Mouse (Mus musculus) large intestine, adult 2 months (tissue): Measurements from ENCODE around the gene Sit1. TPM values are rescaled to one million over a fixed set of nuclear protein-coding genes. Genes with fewer than 3 reads are reported as not detected.

ENCODE experiments used
- DNase-seq: peaks from one replicate; pipeline ENCODE4 v3.0.0-alpha.2; 2012; ENCODE audit warnings: low read depth, low spot score
- WGBS: fragments of 180-500 bp; shearing (Covaris S2); methylation state at CpG from one replicate; pipeline ENCODE4 v1.1.7; 2018; 5-methylcytosine and 5-hydroxymethylcytosine counted together
- polyA plus RNA-seq: library from polyadenylated mRNA; depleted of rRNA; stranded (reverse); fragments of >200 nt; gene quantifications from 2 replicates; pipeline ENCODE4 v1.2.3, GENCODE M21; 2012; rRNA removed

Sit1 gene
- polyA plus RNA-seq: 1.7 and 1.8 TPM in 2 replicates

GRCm38 (mm10) chr4:43483535-43484091, at the start of gene Sit1:
Gene Sit1 (minus strand): TSS chr4:43483734.
- no peak for DNase-seq
- 63% methylated on average over 12 of the region's 12 CpGs for WGBS

- WGBS: 86% methylated on average over 9 of the region's 9 CpGs
- no peak for DNase-seq
These were observed 49.7 kb upstream of the Sit1 start for GRCm38 (mm10) chr4:43533270-43533669.

DNA sequence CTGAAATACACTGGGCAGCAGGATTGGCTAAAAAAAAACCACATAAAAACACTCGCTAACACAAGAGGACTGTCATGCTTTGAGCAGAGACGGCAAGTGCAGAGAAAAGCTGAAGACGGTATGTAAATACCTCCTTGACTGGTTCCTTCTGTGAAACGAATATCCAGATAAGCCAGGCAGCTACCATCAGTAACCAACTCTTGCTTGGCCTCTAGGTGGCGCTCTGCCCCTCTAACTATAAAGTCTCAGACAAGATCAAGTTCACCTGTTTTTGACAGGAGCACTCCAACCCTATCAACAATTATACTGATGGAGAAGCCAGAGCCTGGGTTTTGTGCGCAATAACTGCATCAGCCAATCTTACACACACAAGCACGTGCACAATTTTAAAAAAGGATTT, 47.0 kb upstream of the Sit1 start:
- 16% methylated on average over 7 of the region's 7 CpGs for WGBS
- no peak for DNase-seq

GRCm38 (mm10) chr4:43530081-43530501, 46.6 kb upstream of the Sit1 start:
- 53% methylated on average over 8 of the region's 8 CpGs for WGBS
- no peak for DNase-seq

GRCm38 (mm10) chr4:43528487-43528886, 45.0 kb upstream of the Sit1 start:
- 75% methylated on average over 9 of the region's 9 CpGs for WGBS
- DNase-seq: no peak

DNA sequence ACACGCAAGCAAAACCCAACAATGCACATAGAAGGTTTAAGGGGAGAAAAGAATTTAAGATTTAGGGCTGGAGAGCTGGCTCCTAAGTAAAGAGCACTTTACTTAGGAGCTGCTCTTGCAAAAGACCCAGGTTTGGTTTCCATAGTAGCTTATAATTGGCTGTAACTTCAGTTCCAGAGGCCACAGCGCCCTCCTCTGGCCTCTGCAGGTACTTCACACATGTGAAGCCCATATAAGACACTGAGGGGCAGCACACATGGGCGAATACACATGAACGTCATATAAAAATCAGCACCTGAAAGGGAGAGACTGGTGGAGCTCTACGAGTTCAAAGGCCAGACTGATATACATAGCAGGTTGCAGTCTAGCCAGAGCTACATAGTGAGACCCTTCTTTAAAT, 44.3 kb upstream of the Sit1 start:
- no peak for DNase-seq
- 71% methylated on average over 5 of the region's 5 CpGs for WGBS

- WGBS: 20% methylated on average over 6 of the region's 6 CpGs
- no peak for DNase-seq
These were observed 36.4 kb upstream of the Sit1 start for GRCm38 (mm10) chr4:43519956-43520355.

- DNase-seq: no peak
- 40% methylated on average over 10 of the region's 10 CpGs for WGBS
These were observed 36.0 kb upstream of the Sit1 start for GRCm38 (mm10) chr4:43519551-43519950.

DNA sequence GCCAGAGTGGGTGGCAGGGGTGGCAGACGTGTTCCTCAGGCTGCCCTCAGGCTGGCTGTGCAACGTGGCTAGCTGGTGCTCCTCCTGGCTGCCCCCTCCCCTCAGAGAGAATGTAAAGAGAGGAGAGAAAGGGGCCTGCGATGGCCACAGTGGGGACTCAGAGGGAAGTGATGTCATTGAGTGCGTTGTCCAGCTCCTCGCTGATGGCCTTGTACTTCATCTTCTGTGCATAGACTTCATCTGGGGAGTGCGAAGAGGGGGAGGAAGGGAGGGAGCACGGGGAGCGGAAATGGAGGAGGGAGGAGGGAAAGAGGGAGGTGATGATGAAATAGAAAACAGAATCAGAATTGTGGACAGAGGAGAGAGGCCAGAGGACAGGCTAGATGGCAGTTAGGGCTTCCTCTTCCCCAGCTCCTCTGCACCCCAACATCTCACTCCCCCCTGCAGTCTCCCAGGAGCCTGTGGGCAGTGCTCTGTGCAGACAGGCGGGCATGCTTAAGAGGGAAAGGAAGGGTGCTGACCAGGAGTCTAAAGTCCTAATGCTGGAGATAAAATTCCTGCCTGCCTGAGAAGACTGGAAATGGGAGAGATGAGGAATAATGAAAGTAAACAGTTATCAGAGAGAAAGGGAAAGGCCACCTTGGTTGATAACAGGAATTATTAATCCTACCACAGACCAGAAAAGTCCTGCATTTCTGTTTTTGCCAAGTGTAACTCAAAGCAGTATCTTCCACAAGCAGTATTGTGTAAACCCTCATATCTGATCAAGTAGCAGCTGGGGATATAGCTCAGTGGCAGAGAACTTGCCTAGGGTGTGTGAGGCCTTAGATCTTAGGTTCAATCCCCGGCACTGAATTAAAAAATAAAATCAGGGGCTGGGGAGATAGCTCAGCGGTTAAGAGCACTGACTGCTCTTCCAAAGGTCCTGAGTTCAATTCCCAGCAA, 32.5 kb upstream of the Sit1 start:
- WGBS: 62% methylated on average over 11 of the region's 11 CpGs
- DNase-seq: no peak

DNA sequence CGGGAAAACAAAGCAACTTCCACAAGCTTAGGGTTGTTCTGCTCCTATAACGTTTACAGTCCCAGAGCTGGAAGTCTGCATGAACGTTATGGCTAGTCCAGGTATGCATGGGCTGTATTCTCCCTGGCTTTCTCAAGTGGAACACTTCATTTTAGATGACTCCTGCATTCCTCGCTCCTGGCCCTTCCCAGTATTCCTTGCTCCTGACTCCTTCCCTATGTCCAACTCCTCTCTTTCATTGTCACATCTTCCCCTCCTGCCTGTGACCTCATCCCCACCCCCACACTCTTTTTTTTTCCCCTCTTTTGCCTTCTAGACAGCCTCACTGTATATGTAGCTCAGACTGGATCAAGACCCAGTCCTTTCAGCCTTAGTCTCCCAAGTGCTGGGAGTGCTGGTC, 30.3 kb upstream of the Sit1 start:
- DNase-seq: no peak
- 72% methylated on average over 4 of the region's 4 CpGs for WGBS

DNA sequence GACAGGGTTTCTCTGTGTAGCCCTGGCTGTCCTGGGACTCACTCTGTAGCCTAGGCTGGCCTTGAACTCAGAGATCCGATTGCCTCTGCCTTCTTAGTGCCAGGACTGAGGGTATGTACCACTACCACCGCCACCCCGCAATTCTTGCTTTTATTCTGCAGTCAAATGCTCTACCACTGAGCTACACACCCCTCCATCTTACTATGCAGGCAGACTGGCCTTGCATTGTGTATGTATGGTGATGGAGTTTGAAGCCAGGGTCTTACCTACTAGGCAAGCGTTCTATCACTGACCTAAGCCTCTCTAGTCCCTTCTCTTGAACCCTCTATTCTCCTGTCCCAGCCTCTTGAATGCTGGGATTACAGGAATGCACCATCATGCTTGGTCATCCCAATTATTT, 29.8 kb upstream of the Sit1 start:
- whole genome bisulfite sequencing: 86% methylated on average over 4 of the region's 4 CpGs
- DNase-seq: no peak

GRCm38 (mm10) chr4:43512653-43513052, 29.1 kb upstream of the Sit1 start:
- no peak for DNase-seq
- WGBS: 67% methylated on average over 7 of the region's 7 CpGs

DNA sequence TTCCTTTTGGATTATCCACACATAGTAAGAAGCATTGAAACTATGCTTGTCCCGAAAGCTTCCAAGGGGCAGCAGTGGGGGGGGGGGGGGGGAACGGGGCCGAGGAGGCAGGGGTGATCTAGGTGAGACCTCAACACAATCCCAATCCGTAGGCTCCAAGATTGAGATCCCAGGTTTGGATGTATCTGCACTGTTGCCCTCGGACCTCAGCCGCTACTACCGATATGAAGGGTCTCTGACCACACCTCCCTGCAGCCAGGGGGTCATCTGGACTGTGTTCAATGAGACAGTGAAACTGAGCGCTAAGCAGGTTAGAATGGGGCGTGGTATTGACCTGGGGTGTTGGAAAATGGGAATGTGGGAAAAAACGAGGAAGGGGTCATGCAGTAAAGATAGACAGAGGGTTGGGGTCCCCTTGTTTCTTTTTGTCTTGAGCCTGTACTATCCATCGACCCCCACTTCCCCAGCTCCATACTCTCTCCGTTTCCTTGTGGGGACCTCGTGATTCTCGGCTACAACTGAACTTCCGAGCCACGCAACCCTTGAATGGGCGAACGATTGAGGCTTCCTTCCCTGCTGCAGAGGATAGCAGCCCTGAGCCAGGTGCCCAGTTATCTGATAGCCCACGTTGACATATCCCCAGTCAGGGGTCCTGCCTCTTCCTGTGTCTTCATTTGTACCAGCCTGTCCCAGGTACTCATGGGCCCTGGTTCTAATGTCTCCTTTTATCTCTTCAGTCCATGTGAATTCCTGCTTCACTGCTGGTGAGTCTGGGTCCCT, 28.3 kb upstream of the Sit1 start:
- 75% methylated on average over 19 of the region's 19 CpGs for WGBS
- no peak for DNase-seq

GRCm38 (mm10) chr4:43509109-43509508, 25.6 kb upstream of the Sit1 start:
- DNase-seq: no peak
- WGBS: 16% methylated on average over 9 of the region's 9 CpGs

- DNase-seq: peak; percentile 80
- 2% methylated on average over 13 of the region's 13 CpGs for WGBS
These were observed 25.1 kb upstream of the Sit1 start for GRCm38 (mm10) chr4:43508666-43508997.

DNA sequence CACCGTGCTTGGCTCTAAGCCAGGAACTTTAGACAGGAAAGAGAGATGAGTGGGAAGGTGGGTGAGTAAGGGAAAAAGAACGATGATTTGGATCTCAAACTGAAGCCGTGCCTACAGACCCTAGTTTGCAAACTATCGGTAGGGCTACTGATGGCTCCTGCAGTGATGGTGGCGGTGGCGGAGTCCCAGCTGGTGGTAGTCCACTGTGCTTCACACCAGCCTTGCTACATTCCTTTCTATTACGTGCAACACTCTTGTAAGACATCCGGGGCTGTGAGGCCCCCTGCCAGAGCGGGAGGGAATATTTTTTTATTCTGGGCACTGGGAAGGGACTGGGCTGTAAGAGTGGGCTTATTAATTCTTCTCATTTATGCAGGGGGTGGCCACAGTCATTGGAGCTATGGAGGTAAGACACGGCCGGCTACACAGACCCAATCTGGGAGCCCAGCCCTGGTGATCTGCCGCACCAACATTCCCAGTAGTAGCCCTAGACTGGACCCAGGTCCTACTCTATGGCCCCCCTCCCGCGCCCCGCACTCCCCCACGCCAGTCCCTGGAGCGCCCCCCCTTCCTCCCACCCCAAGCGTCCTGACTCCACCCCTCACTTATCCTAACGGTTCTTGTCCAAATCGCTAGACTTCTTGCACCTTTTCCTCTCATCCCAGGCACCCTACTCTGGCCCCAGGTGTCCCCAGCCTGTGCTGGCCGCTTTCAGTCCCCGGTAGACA, 24.6 kb upstream of the Sit1 start:
- WGBS: 2% methylated on average over 22 of the region's 22 CpGs
- DNase-seq: no peak

GRCm38 (mm10) chr4:43506536-43507185, 23.1 kb upstream of the Sit1 start, which contains the start of gene Car9:
Gene Car9 (plus strand): TSS chr4:43506966.
- DNase-seq: no peak
- 24% methylated on average over 9 of the region's 9 CpGs for WGBS

DNA sequence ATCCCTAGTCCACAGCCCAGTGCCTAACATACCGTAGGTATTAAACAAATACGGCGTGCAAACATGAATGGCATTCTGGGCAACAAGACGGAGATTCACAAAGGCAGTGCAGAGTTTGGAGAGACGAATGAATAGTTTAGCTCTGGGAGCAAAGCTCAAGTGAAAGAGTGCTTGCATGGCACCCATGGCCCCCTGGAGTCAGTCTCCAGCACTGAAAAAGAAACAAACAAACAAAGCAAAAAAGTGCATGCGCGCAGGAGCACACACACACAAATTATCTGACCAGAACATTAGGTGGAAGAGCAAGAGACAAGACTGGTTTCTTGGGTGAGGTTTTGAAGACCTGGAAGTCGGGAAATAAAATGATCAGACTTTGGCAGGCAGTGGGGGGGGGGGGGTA, 22.5 kb upstream of the Sit1 start:
- no peak for DNase-seq

DNA sequence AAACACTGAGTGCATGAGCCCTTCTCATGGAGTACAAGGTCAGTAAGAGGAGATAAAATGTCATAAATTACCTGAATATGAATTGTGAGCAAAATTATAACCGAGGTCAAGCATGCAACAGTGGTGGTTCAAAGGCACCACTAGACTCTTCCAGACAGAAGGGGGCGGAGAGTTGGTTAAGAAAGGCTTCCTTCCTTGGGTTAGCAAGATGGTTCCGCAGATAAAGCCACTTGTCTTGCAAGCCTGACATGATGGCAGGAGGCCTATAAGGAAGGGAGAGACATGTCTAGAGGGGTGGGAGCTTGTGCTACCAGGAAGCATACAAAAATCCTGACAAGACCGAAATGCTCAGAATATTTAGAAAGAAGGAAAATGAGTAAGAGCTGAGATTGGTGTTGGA, 20.7 kb upstream of the Sit1 start:
- no peak for DNase-seq

More for the DNA sequence above, 22.5 kb upstream of the Sit1 start:
- WGBS: 56% methylated on average over 8 of the region's 8 CpGs

More for the DNA sequence above, 20.7 kb upstream of the Sit1 start:
- WGBS: 60% methylated on average over 4 of the region's 4 CpGs
